Mouse (Mus musculus) lung, embryonic 16.5 days (tissue): ENCODE data around the gene Fis1. TPM values are rescaled to one million over a fixed set of nuclear protein-coding genes. Genes with fewer than 3 reads are reported as not detected.

Source experiments
- ATAC-seq: fragments of 200-750 bp; cut with Nextera tagmentation; 2 replicates; pipeline ENCODE4 v1.8.0; 2017; ENCODE audit warnings: low read depth, mild to moderate bottlenecking, moderate library complexity
- H3K27ac ChIP-seq: fragments of 300-500 bp; sonication (generic); 2 replicates; pipeline ENCODE4 v1.5.1; 2014; ENCODE audit warnings: mild to moderate bottlenecking, control low read depth, low read length
- H3K27me3 ChIP-seq: fragments of 300-500 bp; sonication (generic); 2 replicates; pipeline ENCODE4 v1.6.1; 2014; ENCODE audit warnings: low read depth, low read length, mixed read lengths; ENCODE audit not compliant: control insufficient read depth, insufficient read depth
- H3K36me3 ChIP-seq: fragments of 300-500 bp; sonication (generic); 2 replicates; pipeline ENCODE4 v1.6.1; 2014; ENCODE audit warnings: low read length; ENCODE audit not compliant: control insufficient read depth, insufficient read depth
- H3K4me1 ChIP-seq: fragments of 300-500 bp; sonication (generic); replicated peaks from 2 replicates; pipeline ENCODE4 v1.6.1; 2014; ENCODE audit warnings: low read length, mixed read lengths; ENCODE audit not compliant: control insufficient read depth, insufficient read depth
- H3K4me2 ChIP-seq: fragments of 300-500 bp; sonication (generic); 2 replicates; pipeline ENCODE4 v1.6.1; 2014; ENCODE audit warnings: low read depth, low read length, control low read depth
- H3K4me3 ChIP-seq: fragments of 300-500 bp; sonication (generic); 2 replicates; pipeline ENCODE4 v1.5.1; 2014; ENCODE audit warnings: mild to moderate bottlenecking, low read length, control low read depth
- H3K9ac ChIP-seq: fragments of 300-500 bp; sonication (generic); 2 replicates; pipeline ENCODE4 v1.6.1; 2014; ENCODE audit warnings: low read length, control low read depth
- H3K9me3 ChIP-seq: fragments of 300-500 bp; sonication (generic); 2 replicates; pipeline ENCODE4 v1.6.1; 2016; ENCODE audit warnings: low read length; ENCODE audit not compliant: control insufficient read depth
- WGBS: fragments of 180-500 bp; shearing (Covaris S2); extraction: QIAGEN DNeasy Blood & Tissue Kit; methylation state at CpG from one replicate; pipeline ENCODE4 v1.1.7; 2014; 5-methylcytosine and 5-hydroxymethylcytosine counted together
- polyA plus RNA-seq: library from polyadenylated mRNA; unstranded; fragments of >200 nt; fragmentation: Nextera tagmentation; extraction: Ambion mirVana; gene quantifications from 2 replicates; pipeline ENCODE4 v1.2.1, GENCODE M21; 2015

Fis1 gene
- 286 and 300 TPM in 2 replicates for polyA plus RNA-seq

DNA sequence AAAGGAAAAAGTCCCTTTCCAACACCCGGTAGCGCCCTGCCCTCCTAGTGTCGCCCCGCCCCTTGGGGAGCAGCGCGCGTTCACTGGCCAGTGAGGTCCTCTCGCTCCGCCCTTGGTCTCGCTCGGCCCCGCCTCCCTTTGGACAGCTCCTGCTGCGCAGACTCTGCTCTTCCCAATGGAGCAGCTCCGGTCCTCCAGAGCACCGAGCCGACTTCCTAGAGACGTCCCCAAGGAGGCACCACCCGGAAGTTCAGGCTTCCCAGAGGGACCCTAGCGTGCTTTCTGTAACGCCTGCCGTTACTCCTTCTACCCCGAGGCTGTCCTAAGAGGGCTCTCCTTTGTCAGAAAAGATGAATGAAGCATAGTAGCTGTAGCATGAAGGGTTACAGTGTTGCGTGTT lies at the start of gene Fis1:
TSS of gene Fis1 (plus strand) at position 261 of the 400 bp plus-strand sequence.
- peaks cover 9% of the 10 kb centered on the region for H3K4me1 ChIP-seq
- peak within 1 kb of the TSS; percentile 87 for H3K9ac ChIP-seq
- peak within 1 kb of the TSS; percentile 67 for H3K27ac ChIP-seq
- peak within 1 kb of the TSS; percentile 89 for H3K4me3 ChIP-seq
- WGBS: under 1% methylated on average over 23 of the region's 23 CpGs
- no peaks in the 10 kb centered on the region for H3K9me3 ChIP-seq
- no peaks in the 10 kb centered on the region for H3K27me3 ChIP-seq
- H3K36me3 ChIP-seq: no peaks in the 10 kb centered on the region
- peak within 1 kb of the TSS; percentile 68 for H3K4me2 ChIP-seq
- peak; percentile 100 for ATAC-seq

DNA sequence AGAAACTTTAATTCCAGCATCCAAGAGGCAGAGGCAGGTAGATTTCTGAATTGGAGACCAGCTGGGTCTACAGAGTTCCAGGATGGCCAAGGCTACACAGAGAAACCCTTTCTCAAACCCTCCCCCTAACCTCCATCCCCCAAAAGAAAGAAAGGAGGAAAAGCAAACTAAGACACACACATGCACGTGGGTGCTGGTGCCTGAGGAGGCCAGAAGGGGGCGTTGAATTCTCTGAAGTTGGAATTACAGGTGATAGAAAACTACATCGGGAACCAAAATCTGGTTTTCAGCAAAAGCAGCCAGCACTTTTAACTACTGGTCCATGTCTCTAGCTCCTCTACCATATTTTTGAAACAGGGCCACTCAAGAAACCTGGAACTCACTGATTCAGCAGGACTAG lies 48.5 kb upstream of the Fis1 start:
- Histone ChIP-seq H3K27ac (no peak overlapping the region), H3K4me2 (no peak overlapping the region), H3K4me1 (no peaks in the 10 kb centered on the region; the same call in 1 of the 2 replicates), H3K36me3 (no peaks in the 10 kb centered on the region), H3K9me3 (no peaks in the 10 kb centered on the region), H3K4me3 (no peak overlapping the region), H3K27me3 (no peaks in the 10 kb centered on the region), H3K9ac (no peak overlapping the region)
- ATAC-seq: no peak
- WGBS: 56% methylated on average over 3 of the region's 3 CpGs

DNA sequence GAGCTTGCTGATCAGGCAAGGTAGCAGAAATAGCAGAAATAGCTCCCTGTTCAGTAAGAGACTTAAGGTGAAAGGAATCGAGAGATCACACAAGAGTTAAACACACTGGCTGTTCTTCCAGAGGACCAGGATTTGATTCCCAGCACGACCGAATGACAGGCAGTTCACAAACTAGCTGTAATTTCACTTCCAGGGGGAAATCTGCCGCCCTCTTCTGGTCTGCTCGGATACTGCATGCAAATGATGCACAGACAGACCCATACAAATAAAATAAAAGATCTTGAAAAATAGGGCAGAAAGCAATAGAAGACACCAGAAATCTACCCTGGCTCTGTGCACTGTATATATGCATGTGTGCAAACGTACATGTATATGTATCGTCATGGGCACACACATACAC lies 47.4 kb upstream of the Fis1 start:
- no peak overlapping the region for H3K9ac ChIP-seq
- no peaks in the 10 kb centered on the region for H3K9me3 ChIP-seq
- H3K4me2 ChIP-seq: no peak overlapping the region
- 42% methylated on average over 7 of the region's 7 CpGs for WGBS
- ATAC-seq: no peak
- H3K4me3 ChIP-seq: no peak overlapping the region
- no peaks in the 10 kb centered on the region for H3K36me3 ChIP-seq
- no peaks in the 10 kb centered on the region; the same call in 1 of the 2 replicates for H3K4me1 ChIP-seq
- H3K27ac ChIP-seq: no peak overlapping the region
- no peaks in the 10 kb centered on the region for H3K27me3 ChIP-seq

DNA sequence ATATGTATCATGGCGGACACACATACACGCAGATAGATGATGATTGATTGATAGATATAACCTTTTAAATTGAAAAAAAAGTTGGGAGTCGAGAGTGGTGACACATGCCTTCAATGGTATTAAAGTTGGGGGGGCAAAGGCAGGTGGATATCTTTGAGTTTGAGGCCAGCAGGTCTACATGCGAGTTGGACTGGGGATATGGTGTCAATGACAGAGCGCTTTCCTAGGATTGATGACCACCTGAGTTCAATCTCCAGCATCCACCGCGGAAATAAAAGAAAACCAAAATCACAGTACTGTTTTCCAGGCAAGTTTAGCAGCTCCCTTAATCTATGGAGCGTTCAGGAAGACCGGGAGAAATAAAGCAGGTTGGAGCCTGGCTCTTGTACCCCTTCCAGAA lies 45.5 kb upstream of the Fis1 start:
- Histone ChIP-seq H3K4me2 (peak overlapping the region; percentile 77), H3K27me3 (no peaks in the 10 kb centered on the region), H3K9ac (peak overlapping the region; percentile 55), H3K4me3 (peak overlapping the region; percentile 72), H3K9me3 (no peaks in the 10 kb centered on the region), H3K36me3 (peaks cover 3% of the 10 kb centered on the region; the same call in 1 of the 2 replicates), H3K4me1 (no peaks in the 10 kb centered on the region), H3K27ac (no peak overlapping the region)
- WGBS: 36% methylated on average over 9 of the region's 9 CpGs
- no peak for ATAC-seq

DNA sequence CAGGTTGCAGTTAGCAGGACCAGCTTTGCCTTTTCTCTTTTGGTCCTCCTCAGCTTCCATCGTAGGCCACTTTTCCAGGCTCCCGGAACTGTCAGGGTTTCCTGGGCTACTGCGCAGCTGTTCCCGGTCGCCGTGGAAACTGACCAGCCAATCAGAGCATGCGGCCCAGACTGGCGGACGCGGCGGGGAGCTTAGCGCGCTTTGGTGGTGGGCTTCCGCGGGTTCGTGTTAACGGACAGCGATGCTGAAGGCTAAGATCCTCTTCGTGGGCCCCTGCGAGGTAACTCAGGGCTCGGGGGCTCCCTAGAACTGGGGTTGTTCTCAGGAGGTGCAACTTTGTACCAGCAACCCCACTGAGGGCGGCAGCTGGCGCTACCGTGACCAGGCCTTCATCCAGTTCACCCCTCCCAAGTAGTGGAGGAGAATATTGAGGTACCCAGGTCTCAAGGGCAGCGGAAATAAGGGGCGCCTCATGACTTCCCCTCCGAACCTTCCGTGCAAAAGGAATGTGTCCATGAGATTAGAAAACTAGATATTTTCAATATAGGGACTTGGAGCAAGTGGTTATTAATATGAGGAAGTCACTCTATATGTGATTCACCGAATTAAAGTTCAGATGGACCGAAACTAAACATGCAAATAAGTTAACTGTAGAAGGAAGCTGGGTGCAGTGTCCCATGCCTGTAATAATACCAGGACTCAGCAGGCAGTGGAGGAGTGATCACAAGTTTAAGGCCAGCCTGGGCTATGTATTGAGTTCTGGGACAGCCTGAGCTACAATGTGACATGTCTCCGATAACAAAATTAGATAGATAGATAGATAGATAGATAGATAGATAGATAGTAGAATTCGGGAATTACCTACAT lies 44.9 kb upstream of the Fis1 start, which contains the start of gene Ift22:
TSS of gene Ift22 (plus strand) at position 160 of the 867 bp plus-strand sequence.
- Histone ChIP-seq H3K4me2 (peak within 1 kb of the TSS; percentile 77), H3K4me3 (peak within 1 kb of the TSS; percentile 72), H3K36me3 (peaks cover 8% of the 10 kb centered on the region; the same call in 1 of the 2 replicates), H3K27ac (no peak within 1 kb of the TSS), H3K27me3 (no peaks in the 10 kb centered on the region), H3K9ac (peak within 1 kb of the TSS; percentile 72), H3K4me1 (no peaks in the 10 kb centered on the region), H3K9me3 (no peaks in the 10 kb centered on the region)
- peak; percentile 97 for ATAC-seq
- WGBS: 7% methylated on average over 32 of the region's 32 CpGs

DNA sequence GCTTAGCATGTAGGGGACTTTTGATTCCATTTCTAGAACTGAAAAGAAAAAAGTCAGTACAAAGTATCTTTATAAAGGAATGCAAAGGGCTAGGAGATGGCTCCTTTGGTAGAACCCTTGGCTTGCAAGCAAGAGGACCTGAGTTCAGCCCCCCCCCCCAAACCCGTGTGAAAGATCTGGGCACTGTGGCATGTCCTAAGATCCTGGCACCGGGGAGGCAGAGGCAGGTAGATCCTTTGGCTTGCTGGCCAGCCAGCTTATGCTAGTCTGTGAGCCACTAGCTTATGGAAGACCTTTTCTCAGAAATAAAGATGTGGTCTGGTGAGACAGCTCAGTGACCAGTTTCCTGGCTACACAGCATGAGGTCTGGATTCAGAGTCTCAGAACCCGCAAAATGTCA lies 38.9 kb upstream of the Fis1 start:
- no peak overlapping the region for H3K4me2 ChIP-seq
- no peak for ATAC-seq
- 82% methylated on average over 3 of the region's 3 CpGs for WGBS
- H3K9me3 ChIP-seq: no peaks in the 10 kb centered on the region
- no peak overlapping the region for H3K27ac ChIP-seq
- H3K9ac ChIP-seq: no peak overlapping the region
- no peak overlapping the region for H3K4me3 ChIP-seq
- no peaks in the 10 kb centered on the region for H3K4me1 ChIP-seq
- no peaks in the 10 kb centered on the region for H3K27me3 ChIP-seq
- H3K36me3 ChIP-seq: peaks cover 9% of the 10 kb centered on the region; the same call in 1 of the 2 replicates

DNA sequence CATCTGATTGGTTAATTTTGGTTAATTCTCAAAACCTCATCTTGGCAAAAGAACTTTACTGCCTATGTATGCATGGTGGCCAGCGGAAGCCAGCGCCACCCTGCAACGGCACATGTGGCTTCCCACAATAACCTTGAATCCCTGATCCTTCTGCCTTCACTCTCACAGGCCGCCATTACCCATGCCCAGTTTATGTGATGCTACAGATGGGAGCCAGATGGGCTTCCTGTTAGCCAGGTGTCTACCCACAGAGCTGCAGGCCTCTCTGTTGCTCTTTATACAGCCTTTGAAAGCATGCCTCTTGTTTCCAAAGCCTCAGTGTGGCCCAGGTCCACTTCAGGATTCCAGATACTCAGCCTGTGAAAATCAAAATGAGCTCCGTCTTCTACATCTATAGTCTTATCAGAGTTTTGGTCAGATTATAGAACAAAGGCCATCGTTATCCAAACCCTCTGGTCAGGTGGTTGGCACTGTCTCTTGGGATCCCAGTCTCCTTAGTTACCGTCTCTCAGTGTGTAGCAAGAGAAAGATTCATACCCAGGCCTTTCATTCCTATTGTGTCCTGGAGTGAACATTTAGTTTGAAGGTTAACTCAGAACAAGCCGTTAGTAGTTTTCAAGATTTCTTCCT lies 35.3 kb upstream of the Fis1 start:
- WGBS: 96% methylated on average over 8 of the region's 8 CpGs
- Histone ChIP-seq H3K4me1 (peaks cover 6% of the 10 kb centered on the region), H3K9ac (no peak overlapping the region), H3K27me3 (no peaks in the 10 kb centered on the region), H3K36me3 (peaks cover 6% of the 10 kb centered on the region; the same call in 1 of the 2 replicates), H3K4me2 (no peak overlapping the region), H3K9me3 (no peaks in the 10 kb centered on the region), H3K4me3 (no peak overlapping the region), H3K27ac (no peak overlapping the region)
- ATAC-seq: no peak

DNA sequence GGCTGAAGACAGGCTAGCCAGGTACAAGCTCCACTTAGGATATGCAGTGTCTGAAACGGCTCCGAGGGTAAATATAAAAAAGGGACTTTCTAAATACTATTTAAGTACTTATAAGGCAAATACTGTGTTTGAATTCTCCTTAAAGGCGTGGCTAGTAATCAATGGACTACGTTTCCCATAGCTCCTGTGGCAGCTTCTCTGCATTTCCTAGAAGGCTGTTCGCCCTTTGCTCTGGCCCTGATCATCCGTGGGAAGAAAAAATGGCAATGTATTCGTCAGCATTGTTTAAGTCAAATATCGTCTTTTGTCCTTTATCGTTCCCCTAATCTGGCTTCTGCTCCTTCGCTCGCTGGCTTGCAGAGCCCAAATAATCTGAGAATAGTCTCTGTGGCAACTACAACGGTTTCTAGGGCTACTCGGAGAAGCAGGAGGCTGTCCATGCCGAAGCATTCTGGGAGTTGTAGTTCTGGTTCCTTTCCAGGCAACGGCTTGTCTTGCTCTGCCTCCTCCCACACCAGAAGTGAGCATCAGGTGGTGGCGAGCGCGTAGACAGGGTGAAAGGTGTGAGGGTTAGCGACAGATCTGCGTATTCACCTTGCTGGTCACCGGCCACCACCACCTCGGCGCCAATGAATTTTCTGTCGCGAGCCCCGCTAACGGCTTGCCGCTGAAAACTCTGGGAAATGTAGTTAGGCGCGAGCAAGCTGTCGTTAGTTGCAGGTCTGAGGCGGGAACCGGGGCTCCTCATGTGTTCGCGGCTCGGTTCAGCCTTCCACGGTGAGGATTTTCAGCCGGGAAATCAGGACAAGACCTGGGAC lies 34.2 kb upstream of the Fis1 start:
- Histone ChIP-seq H3K4me1 (peaks cover 8% of the 10 kb centered on the region), H3K4me3 (peak overlapping the region; percentile 74), H3K27ac (0 out of 2 replicates have a peak overlapping the region, but pooled peaks have one; percentile 38), H3K4me2 (peak overlapping the region; percentile 95), H3K9ac (peak overlapping the region; percentile 77), H3K27me3 (no peaks in the 10 kb centered on the region), H3K9me3 (no peaks in the 10 kb centered on the region), H3K36me3 (no peaks in the 10 kb centered on the region)
- ATAC-seq: peak; percentile 91
- WGBS: 2% methylated on average over 38 of the region's 38 CpGs
